Mouse (Mus musculus): Measurements from ENCODE around the gene Cdk8.

DNA sequence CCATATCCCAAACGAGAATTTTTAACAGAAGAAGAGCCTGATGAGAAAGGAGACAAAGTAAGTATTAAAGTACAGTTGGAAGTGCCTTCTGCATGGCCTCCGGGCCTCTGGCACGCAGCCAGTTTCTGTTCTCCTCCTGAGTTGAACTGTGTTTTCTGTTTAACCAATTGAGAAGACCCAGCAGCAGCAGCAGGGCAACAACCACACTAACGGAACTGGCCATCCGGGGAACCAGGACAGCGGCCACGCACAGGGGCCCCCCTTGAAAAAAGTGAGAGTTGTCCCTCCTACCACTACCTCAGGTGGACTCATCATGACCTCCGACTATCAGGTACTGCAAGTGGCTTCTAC is 68.5 kb downstream of the Cdk8 start:
- no peak for TF ChIP-seq CTCF (IDR thresholded peaks at IDR 0.05)
- TF ChIP-seq POLR2A (IDR thresholded peaks at IDR 0.05; ENCODE audit: insufficient read depth, low read depth, low read length), result no peak
- TF ChIP-seq EP300 (IDR thresholded peaks at IDR 0.05; ENCODE audit: insufficient read depth, low read depth, low read length), result no peak
